Mouse (Mus musculus) E14TG2a.4 (cell line): Measurements from ENCODE around the gene Grip1.

Experiments used
- CTCF ChIP-seq: conservative IDR thresholded peaks from 2 replicates; pipeline ENCODE4 v1.5.1; 2014; ENCODE audit warnings: low read length
- NANOG ChIP-seq: IDR thresholded peaks from 2 replicates; pipeline ENCODE4 v1.6.1; 2014; ENCODE audit warnings: borderline replicate concordance, low read length, mixed read lengths
- POU5F1 ChIP-seq: IDR thresholded peaks from 2 replicates; pipeline ENCODE4 v1.6.1; 2014; ENCODE audit warnings: low read length, borderline replicate concordance

DNA sequence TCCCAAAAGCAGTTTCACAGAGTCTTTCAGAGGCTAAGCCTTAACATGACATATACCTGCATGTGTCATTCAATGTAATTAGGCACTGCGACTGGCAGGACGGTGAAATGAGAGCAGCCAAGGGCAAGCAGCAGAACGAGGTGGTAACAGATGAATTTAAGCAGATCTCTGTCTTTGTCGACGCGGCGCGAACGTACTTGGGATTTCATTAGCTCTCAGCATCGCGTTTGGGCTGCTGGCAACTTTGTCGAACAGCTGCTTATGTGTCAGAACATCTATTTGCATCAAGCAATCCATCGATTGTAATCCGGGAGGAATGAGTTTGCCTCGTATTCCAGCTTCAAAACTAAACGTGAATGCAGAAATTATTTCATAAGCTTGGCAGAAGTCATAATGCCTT is 483.9 kb downstream of the Grip1 start:
- TF ChIP-seq CTCF (no peak), NANOG (no peak), POU5F1 (no peak)
